Mouse (Mus musculus) kidney, embryonic 14.5 days (tissue): ENCODE data around the gene Aldh1a2. TPM values are rescaled to one million over a fixed set of nuclear protein-coding genes. Genes with fewer than 3 reads are reported as not detected.
A peak's percentile ranks its signal among the peaks of the same experiment; 100 is the strongest.

Source experiments
- ATAC-seq: fragments of 200-750 bp; cut with Nextera tagmentation; 2 replicates; pipeline ENCODE4 v1.8.0; 2017; ENCODE audit warnings: moderate number of reproducible peaks, mild to moderate bottlenecking, moderate TSS enrichment, moderate library complexity; ENCODE audit not compliant: low FRiP score, low TSS enrichment
- H3K27ac ChIP-seq: fragments of 300-500 bp; sonication (generic); 2 replicates; pipeline ENCODE4 v1.5.1; 2014; ENCODE audit warnings: low read depth, mild to moderate bottlenecking, low read length, moderate library complexity, mixed read lengths
- H3K27me3 ChIP-seq: fragments of 300-500 bp; sonication (generic); 2 replicates; pipeline ENCODE4 v1.6.1; 2014; ENCODE audit warnings: mild to moderate bottlenecking, low read length; ENCODE audit not compliant: control insufficient read depth, insufficient read depth
- H3K36me3 ChIP-seq: fragments of 300-500 bp; sonication (generic); 2 replicates; pipeline ENCODE4 v1.6.1; 2014; ENCODE audit warnings: low read length, mixed read lengths; ENCODE audit not compliant: control insufficient read depth, insufficient read depth
- H3K4me1 ChIP-seq: fragments of 300-500 bp; sonication (generic); 2 replicates; pipeline ENCODE4 v1.6.1; 2014; ENCODE audit warnings: low read length, mixed read lengths; ENCODE audit not compliant: control insufficient read depth, insufficient read depth
- H3K4me2 ChIP-seq: fragments of 300-500 bp; sonication (generic); replicated peaks from 2 replicates; pipeline ENCODE4 v1.6.1; 2014; ENCODE audit warnings: low read depth, mild to moderate bottlenecking, low read length
- H3K4me3 ChIP-seq: fragments of 300-500 bp; sonication (generic); 2 replicates; pipeline ENCODE4 v1.5.1; 2014; ENCODE audit warnings: mild to moderate bottlenecking, low read length
- H3K9ac ChIP-seq: fragments of 300-500 bp; sonication (generic); 2 replicates; pipeline ENCODE4 v1.6.1; 2014; ENCODE audit warnings: low read depth, mild to moderate bottlenecking, low read length, moderate library complexity
- H3K9me3 ChIP-seq: fragments of 300-500 bp; sonication (generic); 2 replicates; pipeline ENCODE4 v1.6.1; 2016; ENCODE audit warnings: low read length; ENCODE audit not compliant: control insufficient read depth
- WGBS: fragments of 180-500 bp; shearing (Covaris S2); extraction: QIAGEN DNeasy Blood & Tissue Kit; methylation state at CpG from one replicate; pipeline ENCODE4 v1.1.7; 2014; 5-methylcytosine and 5-hydroxymethylcytosine counted together
- polyA plus RNA-seq: library from polyadenylated mRNA; unstranded; fragments of >200 nt; fragmentation: Nextera tagmentation; extraction: Ambion mirVana; gene quantifications from 2 replicates; pipeline ENCODE4 v1.2.1, GENCODE M21; 2014

The Aldh1a2 gene
- polyA plus RNA-seq, 1 experiment from 2014 or later = 400 TPM

GRCm38 (mm10) chr9:71179276-71179896, 36.2 kb upstream of the Aldh1a2 start:
- H3K4me1 ChIP-seq = no peaks in the 10 kb centered on the region; the same call in 1 of the 2 replicates
- ATAC-seq = no peak
- H3K9ac ChIP-seq = no peak overlapping the region
- H3K27me3 ChIP-seq = no peaks in the 10 kb centered on the region
- WGBS = 79% methylated on average over 6 of the region's 6 CpGs
- no peak overlapping the region for H3K4me3 ChIP-seq
- no peak overlapping the region for H3K27ac ChIP-seq
- H3K4me2 ChIP-seq = no peak overlapping the region
- no peaks in the 10 kb centered on the region for H3K36me3 ChIP-seq
- no peaks in the 10 kb centered on the region; the same call in 1 of the 2 replicates for H3K9me3 ChIP-seq

GRCm38 (mm10) chr9:71179964-71180700, 35.5 kb upstream of the Aldh1a2 start:
- 71% methylated on average over 8 of the region's 8 CpGs for WGBS
- H3K27ac ChIP-seq = no peak overlapping the region
- no peak for ATAC-seq

GRCm38 (mm10) chr9:71185285-71185684, 30.3 kb upstream of the Aldh1a2 start:
- Histone ChIP-seq H3K27me3 (no peaks in the 10 kb centered on the region), H3K4me3 (no peak overlapping the region), H3K27ac (no peak overlapping the region), H3K36me3 (no peaks in the 10 kb centered on the region), H3K4me1 (0 out of 2 replicates have a peak, but pooled peaks cover 4% of the 10 kb centered on the region), H3K4me2 (no peak overlapping the region), H3K9me3 (no peaks in the 10 kb centered on the region; the same call in 1 of the 2 replicates), H3K9ac (no peak overlapping the region)
- no peak for ATAC-seq

More at GRCm38 (mm10) chr9:71179964-71180700, 35.5 kb upstream of the Aldh1a2 start:
- Histone ChIP-seq H3K36me3 (no peaks in the 10 kb centered on the region), H3K4me1 (no peaks in the 10 kb centered on the region), H3K27me3 (no peaks in the 10 kb centered on the region), H3K9me3 (no peaks in the 10 kb centered on the region; the same call in 1 of the 2 replicates), H3K4me3 (no peak overlapping the region), H3K4me2 (no peak overlapping the region), H3K9ac (no peak overlapping the region)

- H3K4me1 ChIP-seq = 0 out of 2 replicates have a peak, but pooled peaks cover 4% of the 10 kb centered on the region
- no peaks in the 10 kb centered on the region for H3K36me3 ChIP-seq
- WGBS = 97% methylated on average over 2 of the region's 2 CpGs
- no peak overlapping the region for H3K9ac ChIP-seq
- H3K9me3 ChIP-seq = no peaks in the 10 kb centered on the region; the same call in 1 of the 2 replicates
- H3K27me3 ChIP-seq = no peaks in the 10 kb centered on the region
- no peak overlapping the region for H3K27ac ChIP-seq
- no peak for ATAC-seq
- H3K4me3 ChIP-seq = no peak overlapping the region
- no peak overlapping the region for H3K4me2 ChIP-seq
Observed at GRCm38 (mm10) chr9:71185823-71186222, 29.8 kb upstream of the Aldh1a2 start.

GRCm38 (mm10) chr9:71187396-71187795, 28.2 kb upstream of the Aldh1a2 start:
- Histone ChIP-seq H3K9me3 (no peaks in the 10 kb centered on the region; the same call in 1 of the 2 replicates), H3K4me1 (0 out of 2 replicates have a peak, but pooled peaks cover 4% of the 10 kb centered on the region), H3K36me3 (no peaks in the 10 kb centered on the region), H3K27me3 (no peaks in the 10 kb centered on the region), H3K27ac (no peak overlapping the region), H3K4me3 (no peak overlapping the region), H3K4me2 (no peak overlapping the region), H3K9ac (no peak overlapping the region)
- no peak for ATAC-seq
- WGBS = 81% methylated on average over 7 of the region's 7 CpGs

- 0 out of 2 replicates have a peak overlapping the region, but pooled peaks have one; percentile 5 for H3K4me3 ChIP-seq
- WGBS = 9% methylated on average over 12 of the region's 12 CpGs
- peak; percentile 71 for ATAC-seq
Observed at GRCm38 (mm10) chr9:71188647-71189415, 26.8 kb upstream of the Aldh1a2 start.

GRCm38 (mm10) chr9:71198826-71199225, 16.8 kb upstream of the Aldh1a2 start:
- whole genome bisulfite sequencing = 84% methylated on average over 5 of the region's 5 CpGs
- Histone ChIP-seq H3K4me2 (no peak overlapping the region), H3K27ac (no peak overlapping the region), H3K27me3 (no peaks in the 10 kb centered on the region), H3K4me3 (no peak overlapping the region), H3K4me1 (no peaks in the 10 kb centered on the region), H3K9ac (no peak overlapping the region), H3K36me3 (no peaks in the 10 kb centered on the region), H3K9me3 (no peaks in the 10 kb centered on the region)
- no peak for ATAC-seq

More at GRCm38 (mm10) chr9:71188647-71189415, 26.8 kb upstream of the Aldh1a2 start:
- H3K9me3 ChIP-seq = no peaks in the 10 kb centered on the region
- peak overlapping the region; percentile 30 for H3K4me2 ChIP-seq
- no peaks in the 10 kb centered on the region for H3K36me3 ChIP-seq
- no peaks in the 10 kb centered on the region for H3K27me3 ChIP-seq
- 0 out of 2 replicates have a peak overlapping the region, but pooled peaks have one; percentile 5 for H3K9ac ChIP-seq
- no peak overlapping the region for H3K27ac ChIP-seq
- H3K4me1 ChIP-seq = 0 out of 2 replicates have a peak, but pooled peaks cover 4% of the 10 kb centered on the region

GRCm38 (mm10) chr9:71202265-71202664, 13.3 kb upstream of the Aldh1a2 start:
- H3K27me3 ChIP-seq = no peaks in the 10 kb centered on the region
- H3K4me1 ChIP-seq = no peaks in the 10 kb centered on the region
- no peak overlapping the region for H3K27ac ChIP-seq
- H3K4me3 ChIP-seq = no peak overlapping the region
- H3K9ac ChIP-seq = no peak overlapping the region
- no peaks in the 10 kb centered on the region for H3K9me3 ChIP-seq
- no peaks in the 10 kb centered on the region for H3K36me3 ChIP-seq
- WGBS = 68% methylated on average over 4 of the region's 4 CpGs
- no peak overlapping the region for H3K4me2 ChIP-seq
- ATAC-seq = no peak
